Mouse (Mus musculus): ENCODE measurements around the gene Cenpt. TPM values are rescaled to one million over a fixed set of nuclear protein-coding genes. Genes with fewer than 3 reads are reported as not detected.

Gene Cenpt
- total and polyA plus RNA-seq, 2 experiments from 2014 or later, result 12.9 to 28.3 TPM

GRCm38 (mm10) chr8:105851651-105852143, 1.4 kb downstream of the Cenpt start:
- no peaks in the 10 kb centered on the region for H3K27me3 ChIP-seq (ENCODE audit: control insufficient read depth, insufficient read depth, low read length)
- DNase-seq (ENCODE audit: low spot score) (peak; percentile 86), ATAC-seq (ENCODE audit: insufficient read depth, low read depth) (peak; percentile 65)
- H3K36me3 ChIP-seq (replicated peaks; ENCODE audit: control insufficient read depth, insufficient read depth, low read length), result peaks cover 30% of the 10 kb centered on the region
- peak overlapping the region; percentile 72 for H3K4me2 ChIP-seq (ENCODE audit: low read depth, low read length)
- under 1% methylated on average over 34 of the region's 34 CpGs for WGBS
- peak overlapping the region; percentile 70 for H3K9ac ChIP-seq (replicated peaks; ENCODE audit: low read depth, low read length)
- peaks cover 18% of the 10 kb centered on the region for H3K4me1 ChIP-seq (ENCODE audit: control insufficient read depth, insufficient read depth)
- H3K4me3 ChIP-seq (ENCODE audit: low read depth, low read length), result peak overlapping the region; percentile 63
- no peaks in the 10 kb centered on the region for H3K9me3 ChIP-seq (replicated peaks; ENCODE audit: control insufficient read depth, low read length)
- peak; percentile 37; the same call in 1 of the 2 replicates for TF ChIP-seq EP300 (IDR thresholded peaks at IDR 0.05; ENCODE audit: low read depth)
- no peak for TF ChIP-seq CTCF (IDR thresholded peaks at IDR 0.05; ENCODE audit: low read depth)
- H3K27ac ChIP-seq (ENCODE audit: low read depth), result peak overlapping the region; percentile 40

GRCm38 (mm10) chr8:105850611-105851010, 2.5 kb downstream of the Cenpt start:
- no peak for ATAC-seq (ENCODE audit: insufficient read depth, low read depth)
- H3K9ac ChIP-seq (replicated peaks; ENCODE audit: low read depth, low read length), result 0 out of 2 replicates have a peak overlapping the region, but pooled peaks have one; percentile 17

GRCm38 (mm10) chr8:105850014-105850413, 3.1 kb downstream of the Cenpt start:
- Histone ChIP-seq H3K9me3 (replicated peaks; ENCODE audit: control insufficient read depth, low read length) (no peaks in the 10 kb centered on the region), H3K4me3 (ENCODE audit: low read depth, low read length) (no peak overlapping the region), H3K4me2 (ENCODE audit: low read depth, low read length) (no peak overlapping the region), H3K9ac (replicated peaks; ENCODE audit: low read depth, low read length) (no peak overlapping the region), H3K36me3 (replicated peaks; ENCODE audit: control insufficient read depth, insufficient read depth, low read length) (peaks cover 47% of the 10 kb centered on the region), H3K4me1 (ENCODE audit: control insufficient read depth, insufficient read depth) (peaks cover 10% of the 10 kb centered on the region; the same call in 1 of the 2 replicates), H3K27me3 (ENCODE audit: control insufficient read depth, insufficient read depth, low read length) (no peaks in the 10 kb centered on the region), H3K27ac (ENCODE audit: low read depth) (no peak overlapping the region)
- no peak for DNase-seq (ENCODE audit: low spot score)
- 70% methylated on average over 4 of the region's 4 CpGs for WGBS
- ATAC-seq (ENCODE audit: insufficient read depth, low read depth), result no peak
- no peak for TF ChIP-seq EP300 (IDR thresholded peaks at IDR 0.05; ENCODE audit: low read depth)
- no peak for TF ChIP-seq CTCF (IDR thresholded peaks at IDR 0.05; ENCODE audit: low read depth)

More at GRCm38 (mm10) chr8:105850611-105851010, 2.5 kb downstream of the Cenpt start:
- no peak for DNase-seq (ENCODE audit: low spot score)
- Histone ChIP-seq H3K9me3 (replicated peaks; ENCODE audit: control insufficient read depth, low read length) (no peaks in the 10 kb centered on the region), H3K4me1 (ENCODE audit: control insufficient read depth, insufficient read depth) (peaks cover 10% of the 10 kb centered on the region; the same call in 1 of the 2 replicates), H3K27me3 (ENCODE audit: control insufficient read depth, insufficient read depth, low read length) (no peaks in the 10 kb centered on the region), H3K27ac (ENCODE audit: low read depth) (no peak overlapping the region), H3K36me3 (replicated peaks; ENCODE audit: control insufficient read depth, insufficient read depth, low read length) (peaks cover 41% of the 10 kb centered on the region), H3K4me3 (ENCODE audit: low read depth, low read length) (peak overlapping the region; percentile 8; the same call in 1 of the 2 replicates), H3K4me2 (ENCODE audit: low read depth, low read length) (peak overlapping the region; percentile 44)
- TF ChIP-seq EP300 (IDR thresholded peaks at IDR 0.05; ENCODE audit: low read depth) (no peak), CTCF (IDR thresholded peaks at IDR 0.05; ENCODE audit: low read depth) (no peak)
- WGBS, result 73% methylated on average over 7 of the region's 7 CpGs

- 75% methylated on average over 11 of the region's 11 CpGs for WGBS
- DNase-seq (ENCODE audit: low spot score) (no peak), ATAC-seq (ENCODE audit: insufficient read depth, low read depth) (peak; percentile 69)
- Histone ChIP-seq H3K27ac (ENCODE audit: low read depth) (peak overlapping the region; percentile 43; the same call in 1 of the 2 replicates), H3K9ac (replicated peaks; ENCODE audit: low read depth, low read length) (no peak overlapping the region), H3K9me3 (replicated peaks; ENCODE audit: control insufficient read depth, low read length) (no peaks in the 10 kb centered on the region), H3K4me2 (ENCODE audit: low read depth, low read length) (no peak overlapping the region), H3K4me3 (ENCODE audit: low read depth, low read length) (no peak overlapping the region), H3K27me3 (ENCODE audit: control insufficient read depth, insufficient read depth, low read length) (no peaks in the 10 kb centered on the region), H3K36me3 (replicated peaks; ENCODE audit: control insufficient read depth, insufficient read depth, low read length) (peaks cover 63% of the 10 kb centered on the region), H3K4me1 (ENCODE audit: control insufficient read depth, insufficient read depth) (peaks cover 10% of the 10 kb centered on the region; the same call in 1 of the 2 replicates)
- TF ChIP-seq EP300 (IDR thresholded peaks at IDR 0.05; ENCODE audit: low read depth) (no peak), CTCF (IDR thresholded peaks at IDR 0.05; ENCODE audit: low read depth) (no peak)
Measured at GRCm38 (mm10) chr8:105846678-105847077, 6.4 kb downstream of the Cenpt start.

- peaks cover 8% of the 10 kb centered on the region for H3K36me3 ChIP-seq (replicated peaks; ENCODE audit: control insufficient read depth, insufficient read depth, low read length)
- no peak overlapping the region for H3K27ac ChIP-seq (ENCODE audit: low read depth)
- H3K9me3 ChIP-seq (replicated peaks; ENCODE audit: control insufficient read depth, low read length), result no peaks in the 10 kb centered on the region
- no peaks in the 10 kb centered on the region for H3K27me3 ChIP-seq (ENCODE audit: control insufficient read depth, insufficient read depth, low read length)
- no peak overlapping the region for H3K4me2 ChIP-seq (ENCODE audit: low read depth, low read length)
- no peak overlapping the region for H3K9ac ChIP-seq (replicated peaks; ENCODE audit: low read depth, low read length)
- ATAC-seq (ENCODE audit: insufficient read depth, low read depth) (no peak), DNase-seq (ENCODE audit: low spot score) (no peak)
- H3K4me3 ChIP-seq (ENCODE audit: low read depth, low read length), result no peak overlapping the region
- TF ChIP-seq CTCF (IDR thresholded peaks at IDR 0.05; ENCODE audit: low read depth), result no peak
- TF ChIP-seq EP300 (IDR thresholded peaks at IDR 0.05; ENCODE audit: low read depth), result no peak
- no peaks in the 10 kb centered on the region for H3K4me1 ChIP-seq (ENCODE audit: control insufficient read depth, insufficient read depth)
- 87% methylated on average over 5 of the region's 5 CpGs for WGBS
Measured at GRCm38 (mm10) chr8:105839209-105839608, 13.9 kb downstream of the Cenpt start.

- no peak overlapping the region for H3K4me3 ChIP-seq (ENCODE audit: low read depth, low read length)
- TF ChIP-seq EP300 (IDR thresholded peaks at IDR 0.05; ENCODE audit: low read depth) (no peak), CTCF (IDR thresholded peaks at IDR 0.05; ENCODE audit: low read depth) (no peak)
- H3K36me3 ChIP-seq (replicated peaks; ENCODE audit: control insufficient read depth, insufficient read depth, low read length), result no peaks in the 10 kb centered on the region
- H3K27me3 ChIP-seq (ENCODE audit: control insufficient read depth, insufficient read depth, low read length), result no peaks in the 10 kb centered on the region
- no peak overlapping the region for H3K27ac ChIP-seq (ENCODE audit: low read depth)
- no peaks in the 10 kb centered on the region for H3K4me1 ChIP-seq (ENCODE audit: control insufficient read depth, insufficient read depth)
- no peak overlapping the region for H3K9ac ChIP-seq (replicated peaks; ENCODE audit: low read depth, low read length)
- WGBS, result 83% methylated on average over 6 of the region's 6 CpGs
- ATAC-seq (ENCODE audit: insufficient read depth, low read depth) (no peak), DNase-seq (ENCODE audit: low spot score) (no peak)
- H3K9me3 ChIP-seq (replicated peaks; ENCODE audit: control insufficient read depth, low read length), result no peaks in the 10 kb centered on the region
- no peak overlapping the region for H3K4me2 ChIP-seq (ENCODE audit: low read depth, low read length)
Measured at GRCm38 (mm10) chr8:105836991-105837390, 16.1 kb downstream of the Cenpt start.
